8 mouse cellular contexts compared by ENCODE assay signal in the genomic region with DNA sequence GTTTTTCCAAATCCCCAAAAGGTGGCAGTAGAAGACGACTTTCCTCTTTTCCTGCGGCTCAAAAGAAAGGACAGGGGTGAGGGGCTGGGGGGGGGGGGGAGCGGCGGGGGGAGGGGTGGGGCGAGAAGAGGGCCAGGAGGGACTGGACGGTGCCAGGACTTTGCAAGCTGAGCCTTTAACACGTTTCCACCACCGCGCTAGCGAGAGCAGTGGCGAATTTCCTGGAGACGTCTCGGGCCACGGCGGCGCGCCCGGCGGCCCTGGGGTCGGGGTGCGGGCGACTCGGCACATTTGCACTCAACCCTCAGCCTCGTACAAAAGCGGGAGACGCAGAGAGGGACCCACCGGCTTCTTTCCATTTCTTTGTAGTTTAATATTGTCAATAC.
A peak's percentile ranks its signal among the peaks of the same experiment; 100 is the strongest.
DNase-seq lines count a peak whose midpoint lies in the region; ATAC-seq and TF ChIP-seq lines count a peak whose summit lies in the region.

No protein-coding gene starts in this region.

- no peaks in the 10 kb centered on the region for H3K36me3 ChIP-seq in intestine, postnatal 0 days (ENCODE audit: control insufficient read depth, insufficient read depth)
- H3K36me3 ChIP-seq in liver, embryonic 15.5 days (replicated peaks), result no peaks in the 10 kb centered on the region
- no peaks in the 10 kb centered on the region for H3K36me3 ChIP-seq in neural tube, embryonic 12.5 days

- H3K9ac ChIP-seq in intestine, postnatal 0 days (ENCODE audit: low read depth, low read length), result no peak overlapping the region
- H3K9ac ChIP-seq in liver, embryonic 15.5 days, result no peak overlapping the region
- peak overlapping the region; percentile 69 for H3K9ac ChIP-seq in neural tube, embryonic 12.5 days

- DNase-seq in urinary bladder, adult 2 months (ENCODE audit: low spot score), result peak; percentile 70
- DNase-seq in urinary bladder, postnatal 10 days (ENCODE audit: low spot score), result no peak
- DNase-seq in yolk sac, embryonic 10.5 days (ENCODE audit: low spot score), result peak; percentile 88

- peak overlapping the region; percentile 53 for H3K4me3 ChIP-seq in intestine, postnatal 0 days (ENCODE audit: low read depth, low read length)
- peak overlapping the region; percentile 54 for H3K4me3 ChIP-seq in liver, embryonic 15.5 days (replicated peaks)
- H3K4me3 ChIP-seq in neural tube, embryonic 12.5 days, result peak overlapping the region; percentile 41

- peak; percentile 59 for TF ChIP-seq CTCF in intestine, postnatal 0 days (IDR thresholded peaks at IDR 0.05; ENCODE audit: low read depth)

- no peaks in the 10 kb centered on the region for H3K9me3 ChIP-seq in intestine, postnatal 0 days (ENCODE audit: control insufficient read depth)
- no peaks in the 10 kb centered on the region for H3K9me3 ChIP-seq in liver, embryonic 15.5 days (replicated peaks)
- no peaks in the 10 kb centered on the region for H3K9me3 ChIP-seq in neural tube, embryonic 12.5 days

- 0% methylated on average over 25 of the region's 27 CpGs for WGBS in intestine, postnatal 0 days
- WGBS in liver, embryonic 15.5 days (ENCODE audit: insufficient replicate concordance), result 0% methylated on average over 24 of the region's 27 CpGs
- WGBS in neural tube, embryonic 12.5 days, result 0% methylated on average over 22 of the region's 27 CpGs

- peak; percentile 33 for ATAC-seq in common myeloid progenitor, adult 5-6 weeks (replicated peaks; ENCODE audit: low read depth, poor library complexity, severe bottlenecking)
- peak; percentile 45 for ATAC-seq in granulocyte monocyte progenitor cell, adult 5-6 weeks (replicated peaks; ENCODE audit: poor library complexity, severe bottlenecking)
- ATAC-seq in intestine, postnatal 0 days, result peak; percentile 59
- ATAC-seq in liver, embryonic 15.5 days (ENCODE audit: insufficient read depth), result peak; percentile 65
- ATAC-seq in neural tube, embryonic 12.5 days (ENCODE audit: low FRiP score, low read depth), result peak; percentile 74

- H3K27me3 ChIP-seq in intestine, postnatal 0 days (replicated peaks; ENCODE audit: control insufficient read depth, insufficient read depth, low read length), result peaks cover 41% of the 10 kb centered on the region
- H3K27me3 ChIP-seq in liver, embryonic 15.5 days, result peaks cover 59% of the 10 kb centered on the region
- no peaks in the 10 kb centered on the region for H3K27me3 ChIP-seq in neural tube, embryonic 12.5 days (replicated peaks)

- peak overlapping the region; percentile 79 for H3K4me2 ChIP-seq in intestine, postnatal 0 days (replicated peaks; ENCODE audit: low read depth)
- peak overlapping the region; percentile 69 for H3K4me2 ChIP-seq in liver, embryonic 15.5 days
- H3K4me2 ChIP-seq in neural tube, embryonic 12.5 days (replicated peaks), result peak overlapping the region; percentile 88

- 0 out of 2 replicates have a peak, but pooled peaks cover 3% of the 10 kb centered on the region for H3K4me1 ChIP-seq in intestine, postnatal 0 days (replicated peaks; ENCODE audit: control insufficient read depth, insufficient read depth, low read length)
- 0 out of 2 replicates have a peak, but pooled peaks cover 8% of the 10 kb centered on the region for H3K4me1 ChIP-seq in liver, embryonic 15.5 days (replicated peaks)
- peaks cover 60% of the 10 kb centered on the region for H3K4me1 ChIP-seq in neural tube, embryonic 12.5 days

- H3K27ac ChIP-seq in intestine, postnatal 0 days (ENCODE audit: low read depth, low read length), result peak overlapping the region; percentile 62
- peak overlapping the region; percentile 48 for H3K27ac ChIP-seq in liver, embryonic 15.5 days (replicated peaks)
- H3K27ac ChIP-seq in neural tube, embryonic 12.5 days, result peak overlapping the region; percentile 89
